Mouse (Mus musculus) E14TG2a.4 (cell line): ENCODE measurements at regions not wholly inside any gene's neighbourhood (a gene's known extent, or its start where the extent isn't known, plus 50 kb on each side); places are given as distances from the start of the nearest gene placed in this dataset.

Experiments
- H3K27me3 ChIP-seq: 2 replicates; pipeline ENCODE4 v1.6.1; 2014; ENCODE audit warnings: low read length, control low read depth; ENCODE audit not compliant: insufficient read depth
- H3K36me3 ChIP-seq: 2 replicates; pipeline ENCODE4 v1.6.1; 2014; ENCODE audit warnings: low read length, control low read depth; ENCODE audit not compliant: insufficient read depth
- H3K4me1 ChIP-seq: replicated peaks from 2 replicates; pipeline ENCODE4 v1.6.1; 2014; ENCODE audit warnings: low read depth, low read length, control low read depth
- H3K4me3 ChIP-seq: replicated peaks from 2 replicates; pipeline ENCODE4 v1.5.1; 2014; ENCODE audit warnings: mild to moderate bottlenecking, low read length
- H3K9me3 ChIP-seq: 2 replicates; pipeline ENCODE4 v1.6.1; 2014; ENCODE audit warnings: low read length, control low read depth
- CTCF ChIP-seq: conservative IDR thresholded peaks from 2 replicates; pipeline ENCODE4 v1.5.1; 2014; ENCODE audit warnings: low read length
- NANOG ChIP-seq: IDR thresholded peaks from 2 replicates; pipeline ENCODE4 v1.6.1; 2014; ENCODE audit warnings: borderline replicate concordance, low read length, mixed read lengths
- POU5F1 ChIP-seq: IDR thresholded peaks from 2 replicates; pipeline ENCODE4 v1.6.1; 2014; ENCODE audit warnings: low read length, borderline replicate concordance

DNA sequence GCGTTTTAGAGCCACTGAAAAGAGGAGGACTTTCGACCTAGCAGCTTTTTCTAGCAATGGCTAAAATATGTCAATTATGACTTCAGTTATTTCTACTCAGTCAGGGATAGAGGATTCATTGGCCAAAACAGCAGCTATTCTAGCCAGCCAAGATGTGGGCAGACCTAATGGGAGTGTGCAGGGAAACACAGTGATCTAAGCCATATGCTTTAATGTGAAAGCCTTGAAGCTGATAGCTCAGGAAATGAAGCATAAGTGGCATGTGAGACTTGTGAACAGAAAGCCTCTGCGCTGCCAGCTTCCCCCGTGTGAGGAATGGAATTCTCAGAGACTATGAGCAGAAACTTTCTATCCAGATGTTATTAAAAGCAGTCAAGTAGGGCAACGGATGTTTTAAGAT lies 1114.6 kb upstream of the Adgrl3 start:
- H3K27me3 ChIP-seq = no peaks in the 10 kb centered on the region
- no peaks in the 10 kb centered on the region for H3K4me1 ChIP-seq
- H3K9me3 ChIP-seq = no peaks in the 10 kb centered on the region
- no peak overlapping the region for H3K4me3 ChIP-seq
- TF ChIP-seq NANOG (no peak), CTCF (no peak), POU5F1 (no peak)
- no peaks in the 10 kb centered on the region for H3K36me3 ChIP-seq
